Mouse (Mus musculus) ES-E14 (cell line): ENCODE measurements around the gene Peg3.

Experiments used
- CHD2 ChIP-seq: IDR thresholded peaks from 2 replicates; pipeline ENCODE4 v1.6.1; 2014; ENCODE audit warnings: mild to moderate bottlenecking, low read depth, low read length, inconsistent platforms
- HCFC1 ChIP-seq: IDR thresholded peaks from 2 replicates; pipeline ENCODE4 v1.6.1; 2012; ENCODE audit warnings: low read length, inconsistent platforms, borderline replicate concordance; ENCODE audit not compliant: insufficient read depth
- MAFK ChIP-seq: IDR thresholded peaks from 2 replicates; pipeline ENCODE4 v1.6.1; 2014; ENCODE audit warnings: mild to moderate bottlenecking, low read depth, low read length, inconsistent platforms; ENCODE audit not compliant: insufficient read depth
- ZC3H11A ChIP-seq: IDR thresholded peaks from 2 replicates; pipeline ENCODE4 v1.6.1; 2012; ENCODE audit warnings: low read depth, mild to moderate bottlenecking, inconsistent platforms, low read length, borderline replicate concordance
- ZNF384 ChIP-seq: IDR thresholded peaks from 2 replicates; pipeline ENCODE4 v1.6.1; 2012; ENCODE audit warnings: low read depth, low read length, inconsistent platforms

DNA sequence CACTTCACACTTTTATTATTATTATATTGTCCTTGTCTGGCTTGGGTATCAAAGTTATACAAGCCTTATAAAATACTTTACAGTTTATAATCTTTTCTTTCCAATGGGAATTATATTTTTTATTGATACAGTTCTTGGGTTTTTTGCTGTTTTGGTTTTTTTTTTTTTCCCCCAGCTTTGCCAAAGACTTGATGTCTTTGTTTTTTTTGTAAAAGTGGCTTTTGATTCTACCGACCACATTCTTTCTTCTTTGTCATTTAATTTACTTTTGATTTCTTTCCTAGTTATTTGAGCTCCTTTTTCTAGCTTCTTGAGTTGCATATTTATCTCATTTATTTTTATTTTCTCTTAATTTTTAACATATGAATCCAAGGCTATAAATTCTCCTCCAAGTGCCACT, 5.8 kb upstream of the Peg3 start:
- TF ChIP-seq CHD2 (no peak), ZC3H11A (no peak), HCFC1 (no peak), ZNF384 (peak; percentile 95), MAFK (no peak)
